Mouse (Mus musculus) G1E (cell line): ENCODE measurements around the gene Bend3.

Experiments used
- POLR2AphosphoS5 ChIP-seq: IDR thresholded peaks from 2 replicates; pipeline ENCODE4 v1.6.1; 2012; ENCODE audit warnings: low read depth, low read length, inconsistent platforms; ENCODE audit not compliant: insufficient replicate concordance
- TAL1 ChIP-seq: conservative IDR thresholded peaks from 2 replicates; pipeline ENCODE4 v1.6.1; 2012; ENCODE audit warnings: low read depth, low read length, inconsistent platforms, mixed read lengths

DNA sequence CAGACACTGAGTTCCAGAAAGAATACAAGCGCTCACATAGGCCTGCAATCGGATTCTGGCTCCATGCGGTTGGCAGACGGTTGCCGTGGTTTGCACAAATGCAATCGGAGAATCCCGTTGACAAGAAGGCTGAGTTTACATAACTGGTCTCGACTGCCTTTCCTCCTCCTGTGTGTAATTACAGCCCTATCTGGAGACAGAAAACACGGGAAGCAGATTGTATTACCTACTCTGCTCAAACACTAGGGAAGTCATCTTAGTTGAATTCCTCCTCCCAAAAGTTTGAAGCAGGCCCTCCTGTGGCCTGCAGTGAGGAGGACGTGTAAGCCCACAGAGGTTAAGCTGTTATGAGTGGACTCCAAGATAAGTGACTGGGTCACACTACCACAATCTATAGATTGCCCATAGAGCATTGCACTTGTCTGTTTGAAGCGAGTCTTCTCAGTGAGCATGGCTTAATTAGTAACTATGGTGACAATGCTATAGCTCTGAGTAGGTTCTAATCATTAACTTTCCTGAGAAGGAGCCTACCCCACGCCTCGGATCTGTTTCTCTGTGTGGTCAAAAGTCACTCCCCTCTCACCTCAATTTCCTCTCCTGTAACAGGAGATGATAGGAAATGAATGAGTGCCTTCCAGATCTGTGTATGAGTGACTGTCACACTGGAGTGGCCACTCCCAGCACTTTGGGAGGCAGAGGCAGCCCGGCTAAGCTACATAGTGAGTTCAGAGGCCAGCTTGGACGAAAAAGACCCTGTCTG is 37.5 kb upstream of the Bend3 start:
- TF ChIP-seq POLR2AphosphoS5 (no peak), TAL1 (no peak)
